Mouse (Mus musculus) forebrain, embryonic 11.5 days (tissue): ENCODE measurements around the gene Pitpnm2. TPM values are rescaled to one million over a fixed set of nuclear protein-coding genes. Genes with fewer than 3 reads are reported as not detected.

ENCODE experiments used
- ATAC-seq: fragments of 200-750 bp; cut with Nextera tagmentation; replicated peaks from 2 replicates; pipeline ENCODE4 v1.8.0; 2017; ENCODE audit warnings: moderate TSS enrichment; ENCODE audit not compliant: low FRiP score
- DNase-seq: peaks from one replicate; pipeline ENCODE4 v3.0.0-alpha.2; 2017; ENCODE audit warnings: low spot score
- H3K27ac ChIP-seq: fragments of 300-500 bp; sonication (generic); 2 replicates; pipeline ENCODE4 v1.5.1; 2014; ENCODE audit warnings: low read depth, low read length
- H3K27me3 ChIP-seq: fragments of 300-500 bp; sonication (generic); 2 replicates; pipeline ENCODE4 v1.6.1; 2014; ENCODE audit warnings: mild to moderate bottlenecking, low read length, mixed read lengths; ENCODE audit not compliant: control insufficient read depth, insufficient read depth
- H3K36me3 ChIP-seq: fragments of 300-500 bp; sonication (generic); 2 replicates; pipeline ENCODE4 v1.6.1; 2014; ENCODE audit warnings: mild to moderate bottlenecking, low read length, moderate library complexity, mixed read lengths; ENCODE audit not compliant: control insufficient read depth, insufficient read depth
- H3K4me1 ChIP-seq: fragments of 300-500 bp; sonication (generic); replicated peaks from 2 replicates; pipeline ENCODE4 v1.6.1; 2014; ENCODE audit warnings: low read length, mixed read lengths; ENCODE audit not compliant: control insufficient read depth, insufficient read depth
- H3K4me2 ChIP-seq: fragments of 300-500 bp; sonication (generic); 2 replicates; pipeline ENCODE4 v1.6.1; 2014; ENCODE audit warnings: low read depth, mild to moderate bottlenecking, low read length, moderate library complexity, mixed read lengths; ENCODE audit not compliant: severe bottlenecking
- H3K4me3 ChIP-seq: fragments of 300-500 bp; sonication (generic); 2 replicates; pipeline ENCODE4 v1.5.1; 2014; ENCODE audit warnings: low read depth, low read length
- H3K9ac ChIP-seq: fragments of 300-500 bp; sonication (generic); 2 replicates; pipeline ENCODE4 v1.6.1; 2014; ENCODE audit warnings: low read length
- H3K9me3 ChIP-seq: fragments of 300-500 bp; sonication (generic); 2 replicates; pipeline ENCODE4 v1.6.1; 2016; ENCODE audit warnings: low read length, mixed read lengths; ENCODE audit not compliant: control insufficient read depth
- WGBS: fragments of 180-500 bp; shearing (Covaris S2); extraction: QIAGEN DNeasy Blood & Tissue Kit; methylation state at CpG from one replicate; pipeline ENCODE4 v1.1.7; 2014; 5-methylcytosine and 5-hydroxymethylcytosine counted together
- polyA plus RNA-seq: library from polyadenylated mRNA; unstranded; fragments of >200 nt; fragmentation: Nextera tagmentation; extraction: Ambion mirVana; gene quantifications from 2 replicates; pipeline ENCODE4 v1.2.1, GENCODE M21; 2014

The Pitpnm2 gene
- polyA plus RNA-seq, 1 experiment from 2014 or later: 6.8 TPM

- Histone ChIP-seq H3K4me2 (no peak overlapping the region), H3K36me3 (no peaks in the 10 kb centered on the region), H3K4me3 (no peak overlapping the region), H3K9me3 (no peaks in the 10 kb centered on the region), H3K4me1 (peaks cover 13% of the 10 kb centered on the region), H3K27me3 (no peaks in the 10 kb centered on the region; the same call in 1 of the 2 replicates), H3K27ac (no peak overlapping the region), H3K9ac (no peak overlapping the region)
- ATAC-seq: no peak
- no peak for DNase-seq
- WGBS: 90% methylated on average over 9 of the region's 9 CpGs
These were observed 6.2 kb downstream of the Pitpnm2 start for GRCm38 (mm10) chr5:124243236-124243901.

DNA sequence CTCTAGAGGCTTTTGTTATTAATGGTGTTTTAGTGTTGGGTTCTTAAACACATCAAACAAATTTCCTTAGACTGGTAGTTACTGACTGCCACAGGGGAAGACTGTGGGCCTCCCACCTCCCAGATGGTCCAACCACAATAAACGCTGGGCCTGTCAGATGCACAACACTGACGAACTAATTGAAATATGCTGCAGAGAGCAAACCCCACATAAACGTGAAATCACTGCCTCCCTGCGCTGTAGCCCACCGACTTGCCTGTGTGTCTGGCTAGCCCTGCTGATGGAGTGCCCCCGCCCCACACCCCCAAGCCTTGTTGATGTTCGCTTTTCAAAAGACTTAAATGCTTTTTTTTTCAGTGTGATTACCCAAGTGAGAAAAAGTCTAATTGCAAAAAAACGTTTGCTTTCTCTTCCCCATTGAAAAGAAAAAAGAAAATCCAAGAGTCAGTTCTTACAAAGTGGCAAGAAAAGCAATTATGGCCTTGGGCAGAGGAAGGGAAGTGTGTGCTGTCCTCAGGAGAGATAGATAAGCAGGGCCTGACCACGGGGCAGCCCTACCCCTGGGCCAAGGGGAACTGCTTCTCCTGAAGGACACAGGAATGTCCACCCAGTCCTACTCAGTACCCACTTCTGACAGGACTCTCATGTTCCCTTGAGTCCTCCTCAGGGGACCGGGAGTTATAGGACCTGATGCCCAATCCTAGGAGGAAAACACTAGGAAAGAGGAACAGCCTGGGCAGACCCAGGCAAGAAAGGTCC is 7.7 kb downstream of the Pitpnm2 start:
- Histone ChIP-seq H3K27me3 (no peaks in the 10 kb centered on the region), H3K4me1 (peaks cover 9% of the 10 kb centered on the region), H3K4me2 (no peak overlapping the region), H3K27ac (no peak overlapping the region), H3K36me3 (no peaks in the 10 kb centered on the region), H3K9ac (no peak overlapping the region), H3K4me3 (no peak overlapping the region), H3K9me3 (no peaks in the 10 kb centered on the region)
- ATAC-seq (peak; percentile 18; the same call in 1 of the 2 replicates), DNase-seq (peak; percentile 58)
- 29% methylated on average over 10 of the region's 10 CpGs for WGBS

GRCm38 (mm10) chr5:124240841-124241685 is 8.5 kb downstream of the Pitpnm2 start:
- H3K4me3 ChIP-seq: no peak overlapping the region
- 39% methylated on average over 22 of the region's 22 CpGs for WGBS
- no peaks in the 10 kb centered on the region for H3K36me3 ChIP-seq
- H3K4me2 ChIP-seq: no peak overlapping the region
- no peak overlapping the region for H3K9ac ChIP-seq
- peaks cover 9% of the 10 kb centered on the region for H3K4me1 ChIP-seq
- H3K27me3 ChIP-seq: no peaks in the 10 kb centered on the region
- H3K27ac ChIP-seq: no peak overlapping the region
- ATAC-seq: peak; percentile 60
- DNase-seq: peak; percentile 69
- no peaks in the 10 kb centered on the region for H3K9me3 ChIP-seq

DNA sequence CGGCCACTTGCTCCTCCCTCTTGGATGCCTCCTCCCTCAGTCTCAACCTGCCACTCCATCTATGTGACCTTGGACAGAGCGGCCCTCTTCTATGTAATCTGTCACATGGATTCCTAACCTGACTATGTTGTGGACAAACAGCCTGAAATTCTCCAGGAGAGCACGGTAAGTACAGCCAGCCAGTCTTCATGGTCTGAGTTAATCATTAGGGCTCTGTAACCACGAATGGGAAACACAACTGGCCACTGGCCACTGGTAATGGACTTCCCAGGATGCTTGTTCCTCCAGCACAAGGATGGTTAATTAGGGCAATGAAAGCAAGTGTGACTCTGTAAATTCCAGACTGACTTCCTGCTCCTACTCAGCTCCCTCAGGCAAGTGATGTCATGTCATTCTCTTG is 13.4 kb downstream of the Pitpnm2 start:
- no peaks in the 10 kb centered on the region for H3K27me3 ChIP-seq
- 91% methylated on average over 4 of the region's 4 CpGs for WGBS
- peaks cover 6% of the 10 kb centered on the region for H3K4me1 ChIP-seq
- no peak overlapping the region for H3K9ac ChIP-seq
- no peak for ATAC-seq
- no peak for DNase-seq
- H3K4me3 ChIP-seq: no peak overlapping the region
- H3K36me3 ChIP-seq: no peaks in the 10 kb centered on the region
- no peak overlapping the region for H3K4me2 ChIP-seq
- no peak overlapping the region for H3K27ac ChIP-seq
- H3K9me3 ChIP-seq: no peaks in the 10 kb centered on the region

- no peaks in the 10 kb centered on the region for H3K36me3 ChIP-seq
- no peak for ATAC-seq
- no peak overlapping the region for H3K4me2 ChIP-seq
- no peak overlapping the region for H3K9ac ChIP-seq
- no peak for DNase-seq
- no peak overlapping the region for H3K4me3 ChIP-seq
- WGBS: 93% methylated on average over 6 of the region's 6 CpGs
- H3K27me3 ChIP-seq: no peaks in the 10 kb centered on the region
- H3K4me1 ChIP-seq: 0 out of 2 replicates have a peak, but pooled peaks cover 2% of the 10 kb centered on the region
- H3K27ac ChIP-seq: no peak overlapping the region
- no peaks in the 10 kb centered on the region for H3K9me3 ChIP-seq
These were observed 14.8 kb downstream of the Pitpnm2 start for GRCm38 (mm10) chr5:124234778-124235177.

DNA sequence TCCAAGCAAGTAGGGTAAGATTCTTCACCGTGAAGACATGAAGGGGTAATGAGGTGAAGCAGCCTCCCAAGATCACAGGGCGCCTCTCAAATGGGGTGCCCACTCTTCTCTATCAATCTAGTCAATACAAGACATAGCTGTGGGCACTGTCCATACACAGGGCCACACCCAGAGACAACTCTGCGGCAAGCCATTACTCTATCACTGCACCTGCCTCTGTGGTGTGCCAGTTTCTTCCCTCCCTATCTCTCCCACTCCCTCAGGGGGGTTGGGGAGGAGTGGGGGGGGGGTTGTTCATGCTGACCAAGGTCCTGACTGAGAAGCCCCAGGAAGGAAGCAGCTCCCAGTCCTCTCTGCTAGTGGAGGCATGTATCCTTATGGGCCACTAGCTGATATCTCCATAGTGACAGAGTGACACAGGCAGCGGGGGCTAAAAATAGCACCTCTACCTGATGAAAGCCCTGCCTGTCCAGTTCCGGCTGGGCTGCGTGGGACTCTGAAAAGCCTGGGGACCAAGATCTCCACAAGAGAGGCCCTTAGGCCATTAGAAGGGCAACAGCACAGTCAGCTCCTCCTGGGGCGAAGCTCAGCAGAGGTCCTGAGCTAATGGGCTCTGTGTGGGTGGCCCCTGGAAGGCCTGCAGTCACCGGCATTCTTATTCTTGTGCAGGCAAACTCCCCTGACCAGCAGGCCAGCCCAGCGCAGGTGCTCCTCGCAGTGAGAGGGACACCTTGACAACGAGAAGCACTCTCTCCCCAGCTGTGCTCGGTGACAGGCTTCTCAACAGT is 15.5 kb downstream of the Pitpnm2 start:
- H3K9me3 ChIP-seq: no peaks in the 10 kb centered on the region
- DNase-seq: no peak
- H3K4me1 ChIP-seq: 0 out of 2 replicates have a peak, but pooled peaks cover 2% of the 10 kb centered on the region
- 55% methylated on average over 12 of the region's 12 CpGs for WGBS
- H3K4me2 ChIP-seq: no peak overlapping the region
- no peak overlapping the region for H3K4me3 ChIP-seq
- no peak overlapping the region for H3K27ac ChIP-seq
- no peaks in the 10 kb centered on the region for H3K27me3 ChIP-seq
- ATAC-seq: no peak
- no peak overlapping the region for H3K9ac ChIP-seq
- no peaks in the 10 kb centered on the region for H3K36me3 ChIP-seq

DNA sequence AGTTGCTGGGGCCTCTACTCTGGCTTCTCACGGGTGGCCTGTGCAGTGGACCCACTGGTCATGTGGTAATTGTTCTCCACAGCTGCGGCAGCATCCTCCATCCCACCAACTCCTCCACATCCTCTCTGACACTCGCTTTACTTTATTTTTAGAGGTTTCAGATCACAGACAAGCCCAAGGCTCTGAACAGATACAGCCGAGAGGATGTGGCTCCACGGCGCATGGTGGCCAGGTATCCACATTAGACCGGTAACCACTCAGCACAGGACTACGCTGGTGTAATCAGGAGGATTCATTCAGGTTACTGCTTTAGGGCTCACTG is 16.5 kb downstream of the Pitpnm2 start:
- Histone ChIP-seq H3K9me3 (no peaks in the 10 kb centered on the region), H3K4me3 (no peak overlapping the region), H3K27ac (no peak overlapping the region), H3K36me3 (no peaks in the 10 kb centered on the region), H3K4me2 (no peak overlapping the region), H3K4me1 (0 out of 2 replicates have a peak, but pooled peaks cover 2% of the 10 kb centered on the region), H3K9ac (no peak overlapping the region), H3K27me3 (no peaks in the 10 kb centered on the region)
- DNase-seq (no peak), ATAC-seq (no peak)
- 85% methylated on average over 8 of the region's 8 CpGs for WGBS
